Mouse (Mus musculus): ENCODE results near the gene Acoxl.

The Acoxl gene

GRCm38 (mm10) chr2:127937079-127937478 is 98.4 kb downstream of the Acoxl start:
- DNase-seq (ENCODE audit: low spot score in 2 of 2), result no peak

- DNase-seq (ENCODE audit: low spot score in 2 of 2), result no peak
Measured at GRCm38 (mm10) chr2:127939206-127939605, 100.5 kb downstream of the Acoxl start.

- DNase-seq (ENCODE audit: low spot score in 2 of 2), result no peak
Measured at GRCm38 (mm10) chr2:127960579-127960978, 121.9 kb downstream of the Acoxl start.

GRCm38 (mm10) chr2:127961154-127961553 is 122.5 kb downstream of the Acoxl start:
- DNase-seq (ENCODE audit: low spot score in 2 of 2), result no peak

GRCm38 (mm10) chr2:127961802-127962433 is 123.2 kb downstream of the Acoxl start:
- no peak for DNase-seq (ENCODE audit: low spot score in 2 of 2)

- DNase-seq (ENCODE audit: low spot score in 2 of 2), result no peak
Measured at GRCm38 (mm10) chr2:127968944-127969343, 130.3 kb downstream of the Acoxl start.

- no peak for DNase-seq (ENCODE audit: low spot score in 2 of 2)
Measured at GRCm38 (mm10) chr2:127976276-127976675, 137.6 kb downstream of the Acoxl start.

- no peak for DNase-seq (ENCODE audit: low spot score in 2 of 2)
Measured at GRCm38 (mm10) chr2:127978601-127979230, 140.0 kb downstream of the Acoxl start.

- no peak for DNase-seq (ENCODE audit: low spot score in 2 of 2)
Measured at GRCm38 (mm10) chr2:127982610-127983009, 143.9 kb downstream of the Acoxl start.

- no peak for DNase-seq (ENCODE audit: low spot score in 2 of 2)
Measured at GRCm38 (mm10) chr2:127983301-127983700, 144.6 kb downstream of the Acoxl start.

GRCm38 (mm10) chr2:127983981-127984380 is 145.3 kb downstream of the Acoxl start:
- DNase-seq (ENCODE audit: low spot score in 2 of 2), result no peak

- no peak for DNase-seq (ENCODE audit: low spot score in 2 of 2)
Measured at GRCm38 (mm10) chr2:127987706-127988105, 149.0 kb downstream of the Acoxl start.

- DNase-seq (ENCODE audit: low spot score in 2 of 2), result peak in 1 of 2 experiments; percentile 24
Measured at GRCm38 (mm10) chr2:127990856-127991479, 152.3 kb downstream of the Acoxl start.

- DNase-seq (ENCODE audit: low spot score in 2 of 2), result no peak
Measured at GRCm38 (mm10) chr2:127991656-127992055, 153.0 kb downstream of the Acoxl start.

- no peak for DNase-seq (ENCODE audit: low spot score in 2 of 2)
Measured at GRCm38 (mm10) chr2:128008662-128009423, 170.2 kb downstream of the Acoxl start.

GRCm38 (mm10) chr2:128014613-128015012 is 175.9 kb downstream of the Acoxl start:
- DNase-seq (ENCODE audit: low spot score in 2 of 2), result no peak

- no peak for DNase-seq (ENCODE audit: low spot score in 2 of 2)
Measured at GRCm38 (mm10) chr2:128015602-128016001, 176.9 kb downstream of the Acoxl start.

GRCm38 (mm10) chr2:128020039-128020907 is 181.6 kb downstream of the Acoxl start:
- no peak for DNase-seq (ENCODE audit: low spot score in 2 of 2)

- no peak for DNase-seq (ENCODE audit: low spot score in 2 of 2)
Measured at GRCm38 (mm10) chr2:128020908-128021193, 182.2 kb downstream of the Acoxl start.

GRCm38 (mm10) chr2:128023855-128024254 is 185.2 kb downstream of the Acoxl start:
- DNase-seq (ENCODE audit: low spot score in 2 of 2), result no peak

- DNase-seq (ENCODE audit: low spot score in 2 of 2), result no peak
Measured at GRCm38 (mm10) chr2:128027696-128028095, 189.0 kb downstream of the Acoxl start.

- no peak for DNase-seq (ENCODE audit: low spot score in 2 of 2)
Measured at GRCm38 (mm10) chr2:128029968-128030367, 191.3 kb downstream of the Acoxl start.

All from urinary bladder, adult 18-20 months (tissue).